Mouse (Mus musculus) Patski (cell line): Measurements from ENCODE around the gene Itpr2. TPM values are rescaled to one million over a fixed set of nuclear protein-coding genes. Genes with fewer than 3 reads are reported as not detected.

Source experiments
- ATAC-seq: fragments of 100-300 bp; one replicate; pipeline ENCODE4 v1.8.0; 2021
- CTCF ChIA-PET: fragments of 350-600 bp; sonication (Branson Sonifier 250); formaldehyde crosslinking; loops from one replicate; lab custom pipeline; 2022; ENCODE audit warnings: inconsistent platforms; lab: Charles Lee
- POLR2A ChIA-PET: fragments of 350-600 bp; sonication (Branson Sonifier 250); formaldehyde crosslinking; loops from one replicate; lab custom pipeline; 2022; ENCODE audit warnings: antibody characterized with exemption, inconsistent platforms; lab: Charles Lee
- DNase-seq: peaks from one replicate; pipeline ENCODE4 v3.0.0-alpha.2; 2011; ENCODE audit warnings: low read depth, low spot score
- H3K27me3 ChIP-seq: fragments of 371-371 bp; one replicate; pipeline ENCODE4 v1.5.1; 2021
- CTCF ChIP-seq: fragments of 100-300 bp; IDR thresholded peaks from one replicate; pipeline ENCODE4 v1.5.1; 2021
- in situ Hi-C: fragments of 300-500 bp; cut with MboI; formaldehyde crosslinking; loops from 3 replicates; pipeline ENCODE4 v1.11.1; 2018; ENCODE audit warnings: low pct_unique_long_range_greater_than_20kb, mixed read lengths
- polyA plus RNA-seq: library from polyadenylated mRNA; unstranded; gene quantifications from one replicate; pipeline ENCODE4 v1.2.3, GENCODE M21; 2021

Itpr2 gene
- polyA plus RNA-seq, 1 experiment from 2014 or later, result 12.7 TPM

GRCm38 (mm10) chr6:146246368-146246767 lies 255.7 kb downstream of the Itpr2 start:
- in situ Hi-C loops, result no loop called here
- CTCF ChIA-PET, result interaction anchor here (1.4 to 1.7 kb wide), 3 partner anchors 13 to 386 kb away, joined by 4 to 5 read pairs (median 5); no protein-coding TSS in a partner anchor
- POLR2A ChIA-PET, result no interaction called here
- no peak for TF ChIP-seq CTCF
- DNase-seq (peak; percentile 69), ATAC-seq (peak; percentile 77)
- no peaks in the 10 kb centered on the region for H3K27me3 ChIP-seq

GRCm38 (mm10) chr6:146245888-146246287 lies 256.1 kb downstream of the Itpr2 start:
- ATAC-seq, result peak; percentile 80
- POLR2A ChIA-PET, result interaction anchor here (1.4 kb wide), 1 partner anchor 82 kb away, joined by 4 read pairs; no protein-coding TSS in a partner anchor

GRCm38 (mm10) chr6:146243068-146243467 lies 259.0 kb downstream of the Itpr2 start:
- POLR2A ChIA-PET, result no interaction called here
- TF ChIP-seq CTCF, result no peak
- no peaks in the 10 kb centered on the region for H3K27me3 ChIP-seq
- in situ Hi-C loops, result no loop called here
- DNase-seq (no peak), ATAC-seq (no peak)
- CTCF ChIA-PET, result no interaction called here

More at GRCm38 (mm10) chr6:146245888-146246287, 256.1 kb downstream of the Itpr2 start:
- peak; percentile 47 for DNase-seq
- CTCF ChIA-PET, result interaction anchor here (1.4 to 1.7 kb wide), 3 partner anchors 13 to 385 kb away, joined by 4 to 5 read pairs (median 5); no protein-coding TSS in a partner anchor
- no peaks in the 10 kb centered on the region for H3K27me3 ChIP-seq
- TF ChIP-seq CTCF, result no peak
- in situ Hi-C loops, result no loop called here

GRCm38 (mm10) chr6:146241336-146241735 lies 260.7 kb downstream of the Itpr2 start:
- in situ Hi-C loops, result no loop called here
- DNase-seq, result no peak
- no peaks in the 10 kb centered on the region for H3K27me3 ChIP-seq
- no peak for TF ChIP-seq CTCF
- ChIA-PET CTCF (interaction anchor here (1.0 kb wide), 1 partner anchor 18 kb away, joined by 4 read pairs; no protein-coding TSS in a partner anchor), POLR2A (no interaction called here)
- ATAC-seq, result no peak

- CTCF ChIA-PET, result no interaction called here
- no peaks in the 10 kb centered on the region for H3K27me3 ChIP-seq
- ATAC-seq (no peak), DNase-seq (no peak)
- POLR2A ChIA-PET, result interaction anchor here (0.7 kb wide), 1 partner anchor 50 kb away, joined by 3 read pairs; no protein-coding TSS in a partner anchor
- TF ChIP-seq CTCF, result no peak
- in situ Hi-C loops, result no loop called here
These were observed 266.9 kb downstream of the Itpr2 start for GRCm38 (mm10) chr6:146235165-146235564.

- in situ Hi-C loops, result no loop called here
These were observed 267.6 kb downstream of the Itpr2 start for GRCm38 (mm10) chr6:146234417-146234816.

GRCm38 (mm10) chr6:146230903-146231302 lies 271.1 kb downstream of the Itpr2 start:
- in situ Hi-C loops, result no loop called here

More at GRCm38 (mm10) chr6:146234417-146234816, 267.6 kb downstream of the Itpr2 start:
- DNase-seq (no peak), ATAC-seq (no peak)
- ChIA-PET CTCF (no interaction called here), POLR2A (interaction anchor here (0.7 kb wide), 1 partner anchor 50 kb away, joined by 3 read pairs; no protein-coding TSS in a partner anchor)
- no peaks in the 10 kb centered on the region for H3K27me3 ChIP-seq
- no peak for TF ChIP-seq CTCF

GRCm38 (mm10) chr6:146230373-146230788 lies 271.6 kb downstream of the Itpr2 start:
- ChIA-PET CTCF (interaction anchor here (1.5 kb wide), 1 partner anchor 15 kb away, joined by 3 read pairs; no protein-coding TSS in a partner anchor), POLR2A (no interaction called here)
- no peak for ATAC-seq
- no peak for DNase-seq
- H3K27me3 ChIP-seq, result no peaks in the 10 kb centered on the region
- no peak for TF ChIP-seq CTCF
- in situ Hi-C loops, result no loop called here

More at GRCm38 (mm10) chr6:146230903-146231302, 271.1 kb downstream of the Itpr2 start:
- no peak for TF ChIP-seq CTCF
- DNase-seq, result no peak
- CTCF ChIA-PET, result interaction anchor here (1.5 kb wide), 1 partner anchor 14 kb away, joined by 3 read pairs; no protein-coding TSS in a partner anchor
- H3K27me3 ChIP-seq, result no peaks in the 10 kb centered on the region
- POLR2A ChIA-PET, result no interaction called here
- ATAC-seq, result no peak

- TF ChIP-seq CTCF, result no peak
- CTCF ChIA-PET, result no interaction called here
- in situ Hi-C loops, result no loop called here
These were observed 272.1 kb downstream of the Itpr2 start for GRCm38 (mm10) chr6:146229967-146230366.

GRCm38 (mm10) chr6:146229519-146229918 lies 272.5 kb downstream of the Itpr2 start:
- ATAC-seq (peak; percentile 79), DNase-seq (peak; percentile 12)
- POLR2A ChIA-PET, result no interaction called here
- TF ChIP-seq CTCF, result no peak
- in situ Hi-C loops, result no loop called here
- no peaks in the 10 kb centered on the region for H3K27me3 ChIP-seq
- CTCF ChIA-PET, result interaction anchor here (1.1 kb wide), 1 partner anchor 43 kb away, joined by 3 read pairs; no protein-coding TSS in a partner anchor

More at GRCm38 (mm10) chr6:146229967-146230366, 272.1 kb downstream of the Itpr2 start:
- POLR2A ChIA-PET, result no interaction called here
- no peak for ATAC-seq
- DNase-seq, result no peak
- no peaks in the 10 kb centered on the region for H3K27me3 ChIP-seq

GRCm38 (mm10) chr6:146228048-146228447 lies 274.0 kb downstream of the Itpr2 start:
- no peak for TF ChIP-seq CTCF
- CTCF ChIA-PET, result interaction anchor here (1.1 to 1.2 kb wide), 2 partner anchors 19 to 44 kb away, joined by 3 read pairs; no protein-coding TSS in a partner anchor
- H3K27me3 ChIP-seq, result no peaks in the 10 kb centered on the region
- ATAC-seq, result no peak
- in situ Hi-C loops, result no loop called here
- POLR2A ChIA-PET, result no interaction called here
- no peak for DNase-seq
